Mouse (Mus musculus) kidney, adult 2 months (tissue): ENCODE measurements around the gene Zmiz1. TPM values are rescaled to one million over a fixed set of nuclear protein-coding genes. Genes with fewer than 3 reads are reported as not detected.

Source experiments
- DNase-seq: peaks from one replicate; pipeline ENCODE4 v3.0.0; 2021
- H3K27ac ChIP-seq: fragments of 200-500 bp; 2 replicates; pipeline ENCODE4 v1.5.1; 2012; ENCODE audit warnings: low read depth, low read length, control low read depth, inconsistent platforms; ENCODE audit not compliant: insufficient read depth
- H3K27me3 ChIP-seq: fragments of 200-500 bp; replicated peaks from 2 replicates; pipeline ENCODE4 v1.6.1; 2012; ENCODE audit warnings: mild to moderate bottlenecking, moderate library complexity, low read length, inconsistent platforms; ENCODE audit not compliant: control insufficient read depth, insufficient read depth
- H3K36me3 ChIP-seq: fragments of 200-500 bp; 2 replicates; pipeline ENCODE4 v1.6.1; 2012; ENCODE audit warnings: mild to moderate bottlenecking, moderate library complexity, low read length, inconsistent platforms; ENCODE audit not compliant: control insufficient read depth, insufficient read depth
- H3K4me1 ChIP-seq: fragments of 200-500 bp; 2 replicates; pipeline ENCODE4 v1.6.1; 2011; ENCODE audit warnings: low read length; ENCODE audit not compliant: control insufficient read depth, insufficient read depth
- H3K4me3 ChIP-seq: fragments of 200-500 bp; 2 replicates; pipeline ENCODE4 v1.5.1; 2011; ENCODE audit warnings: mild to moderate bottlenecking, low read depth, low read length, control low read depth; ENCODE audit not compliant: insufficient read depth
- CTCF ChIP-seq: fragments of 200-500 bp; conservative IDR thresholded peaks from 2 replicates; pipeline ENCODE4 v1.5.1; 2011; ENCODE audit warnings: low read depth, mild to moderate bottlenecking, control low read depth, low read length, moderate library complexity, mixed read lengths; ENCODE audit not compliant: insufficient read depth, insufficient read length
- POLR2A ChIP-seq: fragments of 200-500 bp; IDR thresholded peaks from one replicate; pipeline ENCODE4 v1.6.1; 2011; ENCODE audit warnings: low read depth, low read length, control low read depth
- WGBS: fragments of 180-500 bp; shearing (Covaris S2); methylation state at CpG from one replicate; pipeline ENCODE4 v1.1.7; 2018; 5-methylcytosine and 5-hydroxymethylcytosine counted together
- polyA plus RNA-seq: library from polyadenylated mRNA; depleted of rRNA; stranded (reverse); fragments of >200 nt; gene quantifications from 2 replicates; pipeline ENCODE4 v1.2.3, GENCODE M21; 2012

The Zmiz1 gene
- polyA plus RNA-seq, 1 experiment: 42.6 TPM

GRCm38 (mm10) chr14:25481667-25482331 lies 22.8 kb downstream of the Zmiz1 start:
- WGBS: 50% methylated on average over 11 of the region's 11 CpGs
- peaks cover 65% of the 10 kb centered on the region for H3K4me1 ChIP-seq
- TF ChIP-seq POLR2A: no peak
- TF ChIP-seq CTCF: no peak

GRCm38 (mm10) chr14:25482404-25482803 lies 23.4 kb downstream of the Zmiz1 start:
- no peak for TF ChIP-seq POLR2A
- TF ChIP-seq CTCF: no peak
- H3K27ac ChIP-seq: peak overlapping the region; percentile 33; the same call in 1 of the 2 replicates

More at GRCm38 (mm10) chr14:25481667-25482331, 22.8 kb downstream of the Zmiz1 start:
- H3K27ac ChIP-seq: peak overlapping the region; percentile 88
- no peaks in the 10 kb centered on the region for H3K27me3 ChIP-seq
- no peak overlapping the region for H3K4me3 ChIP-seq
- no peak for DNase-seq
- H3K36me3 ChIP-seq: no peaks in the 10 kb centered on the region

GRCm38 (mm10) chr14:25483285-25483684 lies 24.3 kb downstream of the Zmiz1 start:
- Histone ChIP-seq H3K27ac (peak overlapping the region; percentile 32; the same call in 1 of the 2 replicates), H3K4me1 (peaks cover 73% of the 10 kb centered on the region), H3K36me3 (no peaks in the 10 kb centered on the region), H3K27me3 (no peaks in the 10 kb centered on the region), H3K4me3 (no peak overlapping the region)
- 85% methylated on average over 2 of the region's 2 CpGs for WGBS
- no peak for DNase-seq
- TF ChIP-seq CTCF (no peak), POLR2A (no peak)

More at GRCm38 (mm10) chr14:25482404-25482803, 23.4 kb downstream of the Zmiz1 start:
- DNase-seq: no peak
- peaks cover 65% of the 10 kb centered on the region for H3K4me1 ChIP-seq
- H3K36me3 ChIP-seq: no peaks in the 10 kb centered on the region
- WGBS: 30% methylated on average over 5 of the region's 5 CpGs
- H3K4me3 ChIP-seq: no peak overlapping the region
- no peaks in the 10 kb centered on the region for H3K27me3 ChIP-seq

- Histone ChIP-seq H3K36me3 (no peaks in the 10 kb centered on the region), H3K27me3 (no peaks in the 10 kb centered on the region)
- TF ChIP-seq CTCF: no peak
- TF ChIP-seq POLR2A: no peak
Observed at GRCm38 (mm10) chr14:25484049-25484448, 25.1 kb downstream of the Zmiz1 start.

GRCm38 (mm10) chr14:25486220-25486619 lies 27.2 kb downstream of the Zmiz1 start:
- TF ChIP-seq CTCF (no peak), POLR2A (no peak)

More at GRCm38 (mm10) chr14:25484049-25484448, 25.1 kb downstream of the Zmiz1 start:
- Histone ChIP-seq H3K4me3 (no peak overlapping the region), H3K27ac (peak overlapping the region; percentile 46; the same call in 1 of the 2 replicates), H3K4me1 (peaks cover 77% of the 10 kb centered on the region)
- 36% methylated on average over 5 of the region's 5 CpGs for WGBS
- DNase-seq: no peak

GRCm38 (mm10) chr14:25486742-25487469 lies 27.9 kb downstream of the Zmiz1 start:
- H3K27ac ChIP-seq: peak overlapping the region; percentile 97
- WGBS: 56% methylated on average over 9 of the region's 9 CpGs
- no peak for TF ChIP-seq POLR2A
- TF ChIP-seq CTCF: no peak
- no peaks in the 10 kb centered on the region for H3K36me3 ChIP-seq
- H3K27me3 ChIP-seq: no peaks in the 10 kb centered on the region
- H3K4me3 ChIP-seq: no peak overlapping the region
- H3K4me1 ChIP-seq: peaks cover 79% of the 10 kb centered on the region
- no peak for DNase-seq

More at GRCm38 (mm10) chr14:25486220-25486619, 27.2 kb downstream of the Zmiz1 start:
- Histone ChIP-seq H3K4me3 (no peak overlapping the region), H3K27ac (peak overlapping the region; percentile 97), H3K4me1 (peaks cover 78% of the 10 kb centered on the region), H3K27me3 (no peaks in the 10 kb centered on the region), H3K36me3 (no peaks in the 10 kb centered on the region)
- DNase-seq: no peak
- 67% methylated on average over 2 of the region's 2 CpGs for whole genome bisulfite sequencing

GRCm38 (mm10) chr14:25487470-25487955 lies 28.5 kb downstream of the Zmiz1 start:
- 23% methylated on average over 7 of the region's 7 CpGs for WGBS
- Histone ChIP-seq H3K27ac (peak overlapping the region; percentile 97), H3K27me3 (no peaks in the 10 kb centered on the region), H3K4me1 (peaks cover 79% of the 10 kb centered on the region), H3K4me3 (no peak overlapping the region), H3K36me3 (no peaks in the 10 kb centered on the region)
- TF ChIP-seq CTCF: no peak
- no peak for TF ChIP-seq POLR2A
- DNase-seq: peak; percentile 70
